Mouse (Mus musculus) myocyte (in vitro differentiated cells): ENCODE results near the gene Eefsec.

Experiments
- E2F4 ChIP-seq: IDR thresholded peaks from one replicate; pipeline ENCODE4 v1.6.1; 2011; ENCODE audit warnings: mild to moderate bottlenecking, control low read depth, moderate library complexity; ENCODE audit not compliant: insufficient read depth
- MYOD1 ChIP-seq, 3 experiments: IDR thresholded peaks; one replicate each; pipeline ENCODE4 v1.6.1; 2011; ENCODE audit warnings: control low read depth in 2 of 3, low read depth in 2 of 3, mild to moderate bottlenecking in 2 of 3, moderate library complexity in 1 of 3; ENCODE audit not compliant: insufficient read length in 2 of 3, control insufficient read depth in 1 of 3
- POLR2A ChIP-seq: IDR thresholded peaks from one replicate; pipeline ENCODE4 v1.6.1; 2011; ENCODE audit warnings: low read depth, mild to moderate bottlenecking, control low read depth, moderate library complexity; ENCODE audit not compliant: insufficient read length
- TCF12 ChIP-seq: IDR thresholded peaks from one replicate; pipeline ENCODE4 v1.6.1; 2011; ENCODE audit warnings: mild to moderate bottlenecking, control low read depth; ENCODE audit not compliant: poor library complexity, insufficient read depth, severe bottlenecking

DNA sequence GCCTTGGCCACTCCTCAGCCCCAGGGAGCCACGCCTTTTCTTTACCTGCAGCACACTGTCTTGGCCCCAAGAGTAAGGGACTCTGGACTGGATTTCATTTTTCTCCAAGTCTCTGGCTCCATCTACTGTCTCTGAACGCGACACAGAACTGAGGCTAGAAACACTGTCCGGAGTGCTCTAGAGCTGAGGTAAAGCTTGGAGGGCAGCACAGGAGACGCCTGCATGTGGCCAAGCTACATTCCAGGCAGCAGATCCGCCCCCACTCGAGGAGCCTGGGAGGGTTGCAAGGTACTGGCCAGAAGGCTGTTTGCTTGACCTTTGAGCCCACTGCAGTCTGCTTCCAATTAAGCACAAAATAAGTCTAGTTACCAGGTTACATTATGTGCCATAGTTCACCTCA lies 124.5 kb downstream of the Eefsec start:
- TF ChIP-seq POLR2A (no peak), TCF12 (no peak), E2F4 (no peak), MYOD1 (IDR thresholded peaks at IDR 0.05; ENCODE audit: control insufficient read depth in 1 of 3, insufficient read length in 2 of 3, low read depth in 2 of 3) (no peak)
